Mouse (Mus musculus) embryonic facial prominence, embryonic 10.5 days (tissue): Measurements from ENCODE around the gene Tmcc1. TPM values are rescaled to one million over a fixed set of nuclear protein-coding genes. Genes with fewer than 3 reads are reported as not detected.

ENCODE experiments used
- DNase-seq: peaks from one replicate; pipeline ENCODE4 v3.0.0-alpha.2; 2017; ENCODE audit warnings: low spot score
- H3K27ac ChIP-seq: fragments of 300-500 bp; sonication (generic); replicated peaks from 2 replicates; pipeline ENCODE4 v1.5.1; 2016; ENCODE audit warnings: mild to moderate bottlenecking
- H3K27me3 ChIP-seq: fragments of 300-500 bp; sonication (generic); replicated peaks from 2 replicates; pipeline ENCODE4 v1.6.1; 2016; ENCODE audit warnings: low read depth, mild to moderate bottlenecking; ENCODE audit not compliant: poor library complexity, severe bottlenecking
- H3K36me3 ChIP-seq: fragments of 300-500 bp; sonication (generic); replicated peaks from 2 replicates; pipeline ENCODE4 v1.6.1; 2016; ENCODE audit warnings: mild to moderate bottlenecking, moderate library complexity
- H3K4me1 ChIP-seq: fragments of 300-500 bp; sonication (generic); 2 replicates; pipeline ENCODE4 v1.6.1; 2016
- H3K4me3 ChIP-seq: fragments of 300-500 bp; sonication (generic); 2 replicates; pipeline ENCODE4 v1.5.1; 2016; ENCODE audit warnings: mild to moderate bottlenecking, moderate library complexity
- H3K9me3 ChIP-seq: fragments of 300-500 bp; sonication (generic); 2 replicates; pipeline ENCODE4 v1.6.1; 2016; ENCODE audit warnings: mild to moderate bottlenecking
- WGBS: fragments of 180-500 bp; shearing (Covaris S2); methylation state at CpG from one replicate; pipeline ENCODE4 v1.1.7; 2016; 5-methylcytosine and 5-hydroxymethylcytosine counted together
- polyA plus RNA-seq: library from polyadenylated mRNA; unstranded; fragments of >200 nt; fragmentation: Nextera tagmentation; extraction: Ambion mirVana; gene quantifications from 2 replicates; pipeline ENCODE4 v1.2.1, GENCODE M21; 2016

The Tmcc1 gene
- polyA plus RNA-seq, 1 experiment from 2014 or later = 15.5 TPM

DNA sequence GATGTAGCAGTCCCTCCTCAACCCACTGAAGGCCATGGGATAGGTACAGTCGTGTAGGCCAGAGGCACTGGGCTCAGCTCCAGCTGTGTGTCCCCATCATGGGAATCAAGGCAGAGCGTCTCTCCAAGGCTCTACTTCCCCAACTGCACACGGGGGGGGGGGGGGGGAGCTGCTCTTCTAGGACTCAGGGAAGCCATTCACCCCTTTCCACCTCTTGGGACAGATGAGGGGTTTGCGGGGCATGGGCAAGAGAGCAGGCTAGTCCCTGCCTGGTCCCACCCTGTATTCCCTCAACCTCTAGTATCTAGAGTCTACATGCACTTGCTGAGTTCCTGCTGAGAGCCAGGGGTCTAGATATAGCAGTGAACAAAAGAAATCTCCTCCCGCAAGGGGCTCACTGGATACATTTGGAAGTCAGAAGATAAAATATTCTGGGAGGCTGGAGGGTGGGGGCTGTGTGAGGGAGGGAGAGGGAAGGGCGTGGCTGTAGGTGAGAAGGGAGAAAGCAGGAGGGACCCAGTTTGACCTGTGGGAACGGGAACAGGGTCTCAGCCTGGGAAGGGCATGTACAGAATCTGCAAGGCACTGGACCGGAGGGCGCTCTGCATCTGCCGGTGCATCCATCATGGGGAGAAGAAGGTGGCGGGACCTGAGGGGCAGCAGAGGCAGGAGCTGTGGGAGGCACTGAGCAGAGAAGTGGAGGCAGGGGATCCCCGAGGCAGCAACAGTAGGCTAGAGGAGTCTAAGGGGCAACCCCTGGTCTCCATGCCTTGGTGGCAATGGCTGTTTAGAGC, 190.8 kb downstream of the Tmcc1 start:
- peak overlapping the region; percentile 48; the same call in 1 of the 2 replicates for H3K27ac ChIP-seq

GRCm38 (mm10) chr6:116000851-116001250, 192.4 kb downstream of the Tmcc1 start:
- no peaks in the 10 kb centered on the region for H3K9me3 ChIP-seq
- no peak overlapping the region for H3K4me3 ChIP-seq
- no peak overlapping the region for H3K27ac ChIP-seq
- peaks cover 24% of the 10 kb centered on the region for H3K27me3 ChIP-seq
- peaks cover 66% of the 10 kb centered on the region for H3K4me1 ChIP-seq
- no peak for DNase-seq
- H3K36me3 ChIP-seq = no peaks in the 10 kb centered on the region
- 83% methylated on average over 5 of the region's 5 CpGs for WGBS

More for the DNA sequence above, 190.8 kb downstream of the Tmcc1 start:
- Histone ChIP-seq H3K4me1 (peaks cover 66% of the 10 kb centered on the region), H3K9me3 (no peaks in the 10 kb centered on the region), H3K4me3 (no peak overlapping the region), H3K27me3 (peaks cover 23% of the 10 kb centered on the region), H3K36me3 (no peaks in the 10 kb centered on the region)
- no peak for DNase-seq
- 70% methylated on average over 12 of the region's 12 CpGs for WGBS

GRCm38 (mm10) chr6:115999227-115999626, 194.1 kb downstream of the Tmcc1 start:
- 78% methylated on average over 2 of the region's 2 CpGs for WGBS
- Histone ChIP-seq H3K36me3 (no peaks in the 10 kb centered on the region), H3K4me3 (no peak overlapping the region), H3K9me3 (no peaks in the 10 kb centered on the region), H3K27ac (peak overlapping the region; percentile 67; the same call in 1 of the 2 replicates), H3K27me3 (peaks cover 33% of the 10 kb centered on the region), H3K4me1 (peaks cover 61% of the 10 kb centered on the region)
- DNase-seq = no peak

- no peak overlapping the region for H3K4me3 ChIP-seq
- 73% methylated on average over 7 of the region's 7 CpGs for WGBS
- H3K36me3 ChIP-seq = no peaks in the 10 kb centered on the region
- H3K4me1 ChIP-seq = peaks cover 61% of the 10 kb centered on the region
- H3K27me3 ChIP-seq = peaks cover 37% of the 10 kb centered on the region
- no peak for DNase-seq
- peak overlapping the region; percentile 67 for H3K27ac ChIP-seq
- H3K9me3 ChIP-seq = no peaks in the 10 kb centered on the region
These were observed 194.5 kb downstream of the Tmcc1 start for GRCm38 (mm10) chr6:115998758-115999157.

DNA sequence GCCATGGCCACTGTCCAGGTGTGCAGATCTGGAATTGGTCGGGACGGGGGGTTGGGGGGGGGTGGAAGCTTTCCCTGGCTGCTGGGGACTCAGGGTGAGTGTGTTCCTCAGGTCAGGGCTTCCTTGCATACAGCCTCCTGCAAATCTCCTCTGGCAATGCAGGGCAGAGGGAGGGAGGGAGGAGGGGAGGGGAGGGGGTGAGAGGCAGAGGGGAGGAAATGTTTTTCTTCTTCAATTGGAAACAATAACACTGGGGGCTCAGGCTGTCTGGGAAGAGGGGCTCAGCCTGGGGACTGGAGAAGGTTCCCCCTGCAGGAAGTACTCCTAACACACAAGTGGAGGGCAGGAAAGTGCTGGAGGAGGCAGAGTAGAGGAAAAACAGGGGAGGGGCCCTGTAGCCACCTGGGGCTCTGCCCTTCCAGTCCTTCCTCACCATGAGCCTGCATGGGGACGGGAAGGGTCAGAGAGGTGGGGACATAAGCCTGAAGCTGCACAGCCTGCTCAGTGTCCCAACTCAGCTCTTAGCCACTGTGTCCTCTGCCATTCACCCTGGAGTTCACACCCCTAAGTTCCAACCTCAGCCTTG, 195.5 kb downstream of the Tmcc1 start:
- Histone ChIP-seq H3K36me3 (no peaks in the 10 kb centered on the region), H3K4me1 (peaks cover 64% of the 10 kb centered on the region), H3K27me3 (peaks cover 46% of the 10 kb centered on the region), H3K9me3 (no peaks in the 10 kb centered on the region), H3K4me3 (peak overlapping the region; percentile 26; the same call in 1 of the 2 replicates), H3K27ac (peak overlapping the region; percentile 67)
- DNase-seq = peak; percentile 69
- 12% methylated on average over 3 of the region's 3 CpGs for WGBS

DNA sequence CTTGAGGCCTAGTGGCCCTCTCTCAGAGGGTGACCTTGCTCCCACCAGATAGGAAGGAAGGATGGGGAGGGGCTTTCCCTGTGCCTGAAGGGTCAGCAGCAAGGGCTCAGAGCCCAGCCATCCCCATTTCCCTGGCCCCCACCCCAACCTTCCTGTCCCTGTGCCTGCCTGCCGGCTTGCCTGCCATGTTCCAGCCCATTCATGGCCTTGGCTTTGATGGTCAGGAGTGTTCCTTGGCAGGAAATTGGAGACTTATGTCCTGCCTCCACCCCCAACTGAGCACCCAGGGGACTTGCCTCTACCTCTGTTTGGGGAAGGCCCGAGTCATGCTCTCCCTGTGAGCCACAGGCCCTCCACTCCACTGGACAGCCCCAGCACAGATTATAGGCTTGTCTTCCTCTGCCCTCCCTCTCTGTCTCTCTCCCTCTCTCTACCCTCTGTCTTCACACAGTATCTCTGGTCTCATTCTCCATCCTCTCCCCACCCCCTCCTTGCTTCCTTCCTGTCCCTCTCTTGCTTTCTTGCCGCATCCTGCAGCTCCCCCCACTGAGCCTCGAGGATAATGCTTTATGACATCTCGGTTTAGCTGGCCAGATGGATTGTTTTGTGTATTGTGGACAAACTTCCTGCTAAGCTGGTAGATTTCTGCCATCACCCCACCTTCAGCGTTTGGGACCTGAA, 197.0 kb downstream of the Tmcc1 start:
- Histone ChIP-seq H3K27me3 (peaks cover 56% of the 10 kb centered on the region), H3K4me3 (0 out of 2 replicates have a peak overlapping the region, but pooled peaks have one; percentile 62), H3K36me3 (no peaks in the 10 kb centered on the region), H3K4me1 (peaks cover 72% of the 10 kb centered on the region), H3K9me3 (no peaks in the 10 kb centered on the region), H3K27ac (peak overlapping the region; percentile 67)
- peak; percentile 36 for DNase-seq
- 23% methylated on average over 6 of the region's 6 CpGs for WGBS

DNA sequence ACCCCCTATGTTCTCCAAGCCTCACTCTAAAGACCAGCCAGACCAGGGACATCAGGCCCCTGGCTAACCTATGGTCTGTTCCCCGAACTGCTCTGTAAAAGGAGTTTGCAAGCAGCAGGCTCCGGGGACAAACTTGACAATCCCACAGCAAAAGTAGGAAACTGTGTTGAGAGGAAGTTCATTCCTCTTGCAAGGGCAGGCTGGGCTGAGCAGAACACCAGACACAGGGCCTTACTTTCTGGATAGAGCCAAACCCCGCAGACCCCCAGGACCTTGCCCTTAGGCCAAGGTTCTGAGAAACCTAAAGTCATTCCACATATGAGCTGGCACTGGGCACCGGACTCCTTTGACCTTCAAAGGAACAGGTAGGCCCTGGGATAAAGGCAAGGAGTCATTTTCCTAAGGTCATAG, 197.8 kb downstream of the Tmcc1 start:
- Histone ChIP-seq H3K27ac (peak overlapping the region; percentile 67), H3K36me3 (no peaks in the 10 kb centered on the region), H3K27me3 (peaks cover 63% of the 10 kb centered on the region), H3K9me3 (no peaks in the 10 kb centered on the region), H3K4me1 (peaks cover 79% of the 10 kb centered on the region), H3K4me3 (peak overlapping the region; percentile 62)
- DNase-seq = peak; percentile 19
- WGBS = 57% methylated on average over 4 of the region's 4 CpGs

- peaks cover 69% of the 10 kb centered on the region for H3K27me3 ChIP-seq
- peaks cover 82% of the 10 kb centered on the region for H3K4me1 ChIP-seq
These were observed 198.3 kb downstream of the Tmcc1 start, which contains the start of gene Plxnd1 for GRCm38 (mm10) chr6:115994877-115995520. TSS of gene Plxnd1 (minus strand) at chr6:115995005.

GRCm38 (mm10) chr6:115994146-115994876, 199.0 kb downstream of the Tmcc1 start:
- peaks cover 76% of the 10 kb centered on the region for H3K27me3 ChIP-seq
- no peaks in the 10 kb centered on the region for H3K36me3 ChIP-seq
- DNase-seq = peak; percentile 51
- H3K4me3 ChIP-seq = peak overlapping the region; percentile 62
- H3K27ac ChIP-seq = peak overlapping the region; percentile 76
- 2% methylated on average over 93 of the region's 93 CpGs for WGBS
- peaks cover 81% of the 10 kb centered on the region for H3K4me1 ChIP-seq
- H3K9me3 ChIP-seq = no peaks in the 10 kb centered on the region

More at GRCm38 (mm10) chr6:115994877-115995520, 198.3 kb downstream of the Tmcc1 start, which contains the start of gene Plxnd1:
- H3K27ac ChIP-seq = peak within 1 kb of the TSS; percentile 76
- H3K4me3 ChIP-seq = peak within 1 kb of the TSS; percentile 62
- DNase-seq = peak; percentile 96
- no peaks in the 10 kb centered on the region for H3K36me3 ChIP-seq
- no peaks in the 10 kb centered on the region for H3K9me3 ChIP-seq
- 2% methylated on average over 49 of the region's 51 CpGs for WGBS

DNA sequence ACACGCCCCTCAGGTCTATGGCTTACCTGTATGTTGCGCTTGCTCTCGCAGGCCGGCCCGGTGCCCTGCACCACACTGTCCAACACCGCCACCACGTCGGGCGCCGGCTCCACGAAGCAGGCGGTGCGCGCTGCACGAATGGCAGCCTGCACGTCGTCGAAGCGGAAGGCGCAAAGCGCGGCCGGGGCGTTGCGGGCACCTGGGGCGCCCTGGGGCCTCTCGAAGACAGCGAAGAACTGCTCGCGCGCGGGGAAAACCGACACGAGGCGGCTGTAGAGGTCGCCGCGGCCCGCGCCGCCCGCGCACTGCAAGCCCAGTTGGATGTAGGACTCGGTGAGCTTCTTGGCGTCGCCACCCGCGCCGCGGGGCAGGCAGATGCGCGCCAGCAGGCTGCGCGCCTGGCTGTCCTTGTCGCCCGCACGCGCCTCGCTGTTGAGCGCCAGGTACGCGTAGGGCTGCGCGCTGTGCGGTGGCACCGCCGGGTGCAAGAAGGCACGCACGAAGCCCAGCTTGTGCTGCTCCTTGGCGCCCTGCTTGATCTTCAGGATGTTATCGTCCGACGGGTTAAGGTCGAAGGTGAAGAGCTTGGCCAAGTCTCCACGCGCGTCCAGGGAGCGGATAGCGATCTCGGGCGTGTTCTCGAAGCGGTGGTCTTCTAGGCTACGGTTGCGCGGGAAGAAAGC, 199.7 kb downstream of the Tmcc1 start:
- no peaks in the 10 kb centered on the region for H3K36me3 ChIP-seq
- peaks cover 74% of the 10 kb centered on the region for H3K4me1 ChIP-seq
- peak overlapping the region; percentile 62 for H3K4me3 ChIP-seq
- peak; percentile 52 for DNase-seq
- 2% methylated on average over 86 of the region's 86 CpGs for WGBS
- H3K27me3 ChIP-seq = peaks cover 83% of the 10 kb centered on the region
- peak overlapping the region; percentile 76 for H3K27ac ChIP-seq
- H3K9me3 ChIP-seq = no peaks in the 10 kb centered on the region

DNA sequence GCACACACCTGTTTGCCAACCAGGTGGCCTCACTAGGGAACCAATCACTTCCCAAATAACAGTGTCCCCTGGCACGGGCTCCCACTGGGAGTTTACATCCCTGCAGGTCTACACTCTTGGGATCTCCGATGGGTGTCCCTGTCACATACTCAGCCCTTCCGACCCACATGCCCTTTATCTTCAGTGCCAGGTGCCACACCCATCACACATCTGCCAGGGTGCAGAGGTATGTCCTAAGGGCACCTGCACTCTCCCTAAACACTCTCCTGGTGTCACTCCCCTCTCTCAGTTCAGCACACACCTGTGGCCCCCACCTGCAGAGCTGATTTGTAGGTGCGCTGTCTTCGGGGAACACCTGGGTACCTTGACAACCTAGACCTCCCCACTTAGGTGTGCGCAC, 200.3 kb downstream of the Tmcc1 start:
- WGBS = 37% methylated on average over 6 of the region's 6 CpGs
- H3K4me3 ChIP-seq = peak overlapping the region; percentile 62
- H3K9me3 ChIP-seq = no peaks in the 10 kb centered on the region
- peak overlapping the region; percentile 76 for H3K27ac ChIP-seq
- peaks cover 88% of the 10 kb centered on the region for H3K27me3 ChIP-seq
- no peak for DNase-seq
- no peaks in the 10 kb centered on the region for H3K36me3 ChIP-seq
- peaks cover 68% of the 10 kb centered on the region for H3K4me1 ChIP-seq
